Mouse (Mus musculus) neural tube, embryonic 12.5 days (tissue): ENCODE results near the gene Gm20388. TPM values are rescaled to one million over a fixed set of nuclear protein-coding genes. Genes with fewer than 3 reads are reported as not detected.

Source experiments
- ATAC-seq: fragments of 200-750 bp; cut with Nextera tagmentation; 2 replicates; pipeline ENCODE4 v1.8.0; 2017; ENCODE audit warnings: low read depth, mild to moderate bottlenecking, moderate TSS enrichment, moderate library complexity; ENCODE audit not compliant: low FRiP score
- H3K27ac ChIP-seq: fragments of 300-500 bp; sonication (generic); 2 replicates; pipeline ENCODE4 v1.5.1; 2016
- H3K27me3 ChIP-seq: fragments of 300-500 bp; sonication (generic); replicated peaks from 2 replicates; pipeline ENCODE4 v1.6.1; 2016; ENCODE audit warnings: mild to moderate bottlenecking
- H3K36me3 ChIP-seq: fragments of 300-500 bp; sonication (generic); 2 replicates; pipeline ENCODE4 v1.6.1; 2016; ENCODE audit warnings: mild to moderate bottlenecking
- H3K4me1 ChIP-seq: fragments of 300-500 bp; sonication (generic); 2 replicates; pipeline ENCODE4 v1.6.1; 2016
- H3K4me2 ChIP-seq: fragments of 300-500 bp; sonication (generic); replicated peaks from 2 replicates; pipeline ENCODE4 v1.6.1; 2016; ENCODE audit warnings: mild to moderate bottlenecking
- H3K4me3 ChIP-seq: fragments of 300-500 bp; sonication (generic); 2 replicates; pipeline ENCODE4 v1.5.1; 2016
- H3K9ac ChIP-seq: fragments of 300-500 bp; sonication (generic); 2 replicates; pipeline ENCODE4 v1.6.1; 2016; ENCODE audit warnings: mild to moderate bottlenecking
- H3K9me3 ChIP-seq: fragments of 300-500 bp; sonication (generic); 2 replicates; pipeline ENCODE4 v1.6.1; 2016; ENCODE audit warnings: mild to moderate bottlenecking
- WGBS: fragments of 180-500 bp; shearing (Covaris S2); methylation state at CpG from one replicate; pipeline ENCODE4 v1.1.7; 2016; 5-methylcytosine and 5-hydroxymethylcytosine counted together
- polyA plus RNA-seq: library from polyadenylated mRNA; unstranded; fragments of >200 nt; fragmentation: Nextera tagmentation; extraction: Ambion mirVana; gene quantifications from 2 replicates; pipeline ENCODE4 v1.2.1, GENCODE M21; 2016

Gene Gm20388
- polyA plus RNA-seq, 1 experiment from 2014 or later: not detected

DNA sequence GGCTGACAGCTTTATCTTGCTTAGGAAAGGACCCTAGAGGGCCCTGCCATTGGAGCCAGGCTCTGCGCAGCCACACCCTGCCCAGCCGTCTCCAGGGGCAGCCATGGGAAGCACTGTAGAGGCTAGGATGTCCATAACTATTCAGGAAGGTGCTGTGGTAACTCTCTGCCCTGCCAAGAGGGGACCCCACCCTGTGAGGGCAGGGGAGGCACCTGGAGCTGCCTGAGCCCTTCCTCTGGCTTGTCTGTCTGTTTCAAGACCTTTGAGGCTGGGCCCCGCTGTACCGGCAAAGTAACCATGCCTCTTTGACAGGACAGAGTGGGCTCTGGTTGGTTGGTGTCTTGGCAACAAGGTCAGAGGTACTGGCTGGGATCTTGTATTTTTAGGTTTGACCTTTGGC, 2730.2 kb downstream of the Gm20388 start:
- 83% methylated on average over 4 of the region's 4 CpGs for WGBS
- Histone ChIP-seq H3K9me3 (no peaks in the 10 kb centered on the region), H3K27me3 (no peaks in the 10 kb centered on the region), H3K36me3 (peaks cover 53% of the 10 kb centered on the region), H3K4me2 (no peak overlapping the region), H3K27ac (no peak overlapping the region), H3K4me1 (peaks cover 23% of the 10 kb centered on the region), H3K4me3 (no peak overlapping the region), H3K9ac (no peak overlapping the region)
- ATAC-seq: no peak

DNA sequence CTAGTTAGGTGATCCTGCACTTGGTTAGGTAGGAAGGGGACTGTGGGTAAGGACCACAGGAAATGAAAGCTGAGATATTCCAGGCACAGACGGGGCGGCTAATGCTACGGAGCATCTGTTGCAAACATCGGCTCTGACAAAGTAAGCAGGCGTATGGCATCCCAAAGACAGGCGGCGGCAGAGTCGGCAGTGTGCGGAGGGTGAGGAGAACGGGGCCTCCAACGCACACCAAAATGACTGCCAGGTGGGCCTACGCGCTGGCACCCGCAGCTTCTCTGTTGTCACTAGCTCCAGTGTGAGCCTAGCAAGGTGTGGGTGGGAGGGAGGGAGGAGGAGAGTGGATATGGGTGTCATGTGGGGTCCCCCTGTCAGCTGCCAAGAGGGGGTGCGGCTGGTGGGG, 2730.8 kb downstream of the Gm20388 start:
- peaks cover 54% of the 10 kb centered on the region for H3K36me3 ChIP-seq
- H3K4me1 ChIP-seq: peaks cover 23% of the 10 kb centered on the region

DNA sequence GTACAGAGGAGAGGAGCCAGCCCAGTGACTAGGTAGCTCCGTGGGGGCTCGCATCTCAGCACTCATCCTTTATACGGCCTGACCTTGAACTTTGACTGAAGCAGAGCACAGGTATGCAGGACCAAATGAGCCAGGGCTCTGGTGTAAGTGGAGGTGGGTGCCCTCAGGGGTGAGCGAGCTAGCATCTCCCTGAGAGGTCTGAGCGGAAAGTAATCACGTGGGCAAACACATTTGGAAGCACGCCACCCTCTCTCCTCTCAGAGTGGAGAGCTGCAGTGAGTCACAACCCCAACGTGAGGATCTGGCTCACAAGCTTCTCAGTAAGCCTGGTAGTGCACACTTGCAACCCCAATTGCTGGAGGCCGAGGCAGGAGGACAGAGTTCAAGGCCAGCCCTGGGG, 2731.4 kb downstream of the Gm20388 start:
- Histone ChIP-seq H3K4me1 (peaks cover 18% of the 10 kb centered on the region), H3K4me2 (no peak overlapping the region), H3K9me3 (no peaks in the 10 kb centered on the region), H3K27ac (no peak overlapping the region), H3K4me3 (no peak overlapping the region), H3K27me3 (no peaks in the 10 kb centered on the region), H3K36me3 (peaks cover 54% of the 10 kb centered on the region), H3K9ac (no peak overlapping the region)
- 80% methylated on average over 9 of the region's 9 CpGs for WGBS
- ATAC-seq: no peak

More for the DNA sequence above, 2730.8 kb downstream of the Gm20388 start:
- H3K9me3 ChIP-seq: no peaks in the 10 kb centered on the region
- 90% methylated on average over 15 of the region's 15 CpGs for WGBS
- no peak overlapping the region for H3K4me3 ChIP-seq
- no peaks in the 10 kb centered on the region for H3K27me3 ChIP-seq
- H3K27ac ChIP-seq: no peak overlapping the region
- no peak for ATAC-seq
- no peak overlapping the region for H3K9ac ChIP-seq
- no peak overlapping the region for H3K4me2 ChIP-seq

DNA sequence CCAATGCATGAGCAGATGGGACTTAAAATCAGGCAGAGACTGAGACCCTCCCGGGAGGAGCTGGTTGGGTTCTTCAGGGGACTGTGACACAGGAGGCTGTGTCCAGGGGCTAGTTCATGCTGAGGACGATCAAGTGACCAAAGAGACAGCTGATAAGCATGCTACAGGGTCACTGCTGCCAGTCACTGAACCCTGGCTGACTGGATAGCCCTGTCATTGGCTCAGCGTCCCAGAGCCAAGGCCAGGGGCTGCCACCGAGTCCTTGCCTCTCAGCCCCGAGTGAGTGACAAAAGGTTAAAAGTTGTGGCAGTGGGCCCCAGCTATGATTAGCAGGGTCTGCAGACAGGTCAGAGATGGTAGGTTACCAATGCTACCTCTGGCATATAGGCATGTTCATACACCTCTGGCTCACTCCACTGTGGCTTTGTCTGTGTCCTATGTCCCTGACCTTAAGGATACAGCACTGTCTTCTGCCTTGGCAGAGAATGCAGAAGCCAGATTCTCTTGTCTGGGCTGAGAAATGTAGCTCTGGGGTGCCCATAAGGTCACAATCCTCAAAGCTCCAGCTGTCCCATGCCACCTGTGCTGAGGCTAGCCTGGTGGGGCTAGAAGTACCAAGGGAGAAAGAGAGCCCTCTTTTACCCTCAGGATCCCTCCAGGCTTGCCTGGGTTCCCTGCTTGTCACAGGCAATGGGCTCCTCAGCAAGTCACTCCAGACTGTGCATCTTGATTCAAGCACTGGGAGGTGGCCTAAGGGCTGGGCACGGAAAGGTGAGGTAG, 2733.7 kb downstream of the Gm20388 start:
- Histone ChIP-seq H3K4me1 (peaks cover 9% of the 10 kb centered on the region), H3K9ac (no peak overlapping the region), H3K27me3 (no peaks in the 10 kb centered on the region), H3K36me3 (peaks cover 57% of the 10 kb centered on the region), H3K27ac (no peak overlapping the region), H3K4me3 (no peak overlapping the region), H3K4me2 (no peak overlapping the region), H3K9me3 (no peaks in the 10 kb centered on the region)
- WGBS: 78% methylated on average over 6 of the region's 6 CpGs
- ATAC-seq: no peak

DNA sequence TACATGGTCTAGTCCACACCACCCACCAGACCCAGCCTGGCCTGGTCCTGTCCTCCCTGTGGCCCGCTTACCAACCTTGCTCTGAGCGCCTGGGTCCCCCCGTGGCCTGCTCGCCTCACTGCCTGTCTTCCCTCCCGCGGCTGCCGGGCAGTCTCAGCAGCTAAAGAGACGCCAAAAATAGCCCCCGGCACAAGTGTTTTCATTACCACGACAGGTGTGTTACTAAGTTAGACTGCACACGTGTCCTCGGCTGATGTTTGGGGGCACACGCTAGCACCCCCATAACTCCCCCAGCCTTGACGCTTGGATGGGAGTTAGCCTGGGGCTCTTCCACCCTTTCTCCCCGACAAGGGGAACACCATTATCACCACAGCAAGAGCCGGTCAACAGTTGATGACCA, 2735.7 kb downstream of the Gm20388 start:
- no peak overlapping the region for H3K27ac ChIP-seq
- H3K36me3 ChIP-seq: peaks cover 58% of the 10 kb centered on the region
- H3K9me3 ChIP-seq: no peaks in the 10 kb centered on the region
- H3K4me1 ChIP-seq: peaks cover 5% of the 10 kb centered on the region
- no peak overlapping the region for H3K4me3 ChIP-seq
- H3K9ac ChIP-seq: no peak overlapping the region
- ATAC-seq: no peak
- no peak overlapping the region for H3K4me2 ChIP-seq
- WGBS: 93% methylated on average over 16 of the region's 16 CpGs
- no peaks in the 10 kb centered on the region for H3K27me3 ChIP-seq

DNA sequence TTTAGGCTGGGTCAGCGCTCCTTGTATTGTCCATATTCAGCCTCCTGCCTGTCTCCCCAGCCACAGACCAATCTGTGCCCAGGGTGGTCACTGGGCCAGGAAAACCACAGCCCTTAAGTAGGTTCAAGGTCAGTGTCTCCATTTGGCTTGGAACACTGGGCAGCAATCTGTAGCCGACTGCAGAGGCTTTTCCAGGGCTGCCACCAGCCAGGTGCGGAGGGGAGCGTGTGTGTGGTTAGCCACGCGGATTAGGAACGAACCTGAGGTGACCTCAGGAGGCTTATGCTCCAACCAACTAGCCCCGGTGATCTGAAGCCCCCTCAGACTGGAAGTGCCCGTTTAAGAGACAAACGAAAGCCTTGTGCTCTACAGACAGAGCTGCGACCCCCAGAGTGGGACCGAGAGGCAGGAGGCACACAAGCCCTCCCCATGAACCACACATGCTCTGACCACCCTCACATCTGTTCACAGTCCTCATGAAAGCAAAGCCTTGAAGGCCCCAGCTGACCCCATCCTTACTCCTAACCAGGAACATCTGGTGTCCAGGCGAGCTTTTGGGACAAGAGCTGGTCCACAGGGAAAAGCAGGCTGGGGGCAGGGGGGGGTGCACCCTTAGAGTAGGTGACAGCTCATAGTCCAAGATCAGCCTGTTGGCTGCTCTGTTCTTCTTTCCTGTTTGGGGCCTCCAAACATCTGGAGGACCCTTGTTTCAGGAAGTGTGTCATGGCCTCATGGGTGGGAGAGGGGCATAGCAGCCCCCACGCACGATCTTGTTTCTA, 2737.7 kb downstream of the Gm20388 start:
- H3K4me3 ChIP-seq: no peak overlapping the region
- H3K27me3 ChIP-seq: no peaks in the 10 kb centered on the region
- H3K9ac ChIP-seq: no peak overlapping the region
- no peak overlapping the region for H3K27ac ChIP-seq
- H3K4me1 ChIP-seq: peaks cover 19% of the 10 kb centered on the region
- no peak for ATAC-seq
- no peak overlapping the region for H3K4me2 ChIP-seq
- WGBS: 79% methylated on average over 15 of the region's 15 CpGs
- H3K9me3 ChIP-seq: no peaks in the 10 kb centered on the region
- H3K36me3 ChIP-seq: peaks cover 48% of the 10 kb centered on the region

DNA sequence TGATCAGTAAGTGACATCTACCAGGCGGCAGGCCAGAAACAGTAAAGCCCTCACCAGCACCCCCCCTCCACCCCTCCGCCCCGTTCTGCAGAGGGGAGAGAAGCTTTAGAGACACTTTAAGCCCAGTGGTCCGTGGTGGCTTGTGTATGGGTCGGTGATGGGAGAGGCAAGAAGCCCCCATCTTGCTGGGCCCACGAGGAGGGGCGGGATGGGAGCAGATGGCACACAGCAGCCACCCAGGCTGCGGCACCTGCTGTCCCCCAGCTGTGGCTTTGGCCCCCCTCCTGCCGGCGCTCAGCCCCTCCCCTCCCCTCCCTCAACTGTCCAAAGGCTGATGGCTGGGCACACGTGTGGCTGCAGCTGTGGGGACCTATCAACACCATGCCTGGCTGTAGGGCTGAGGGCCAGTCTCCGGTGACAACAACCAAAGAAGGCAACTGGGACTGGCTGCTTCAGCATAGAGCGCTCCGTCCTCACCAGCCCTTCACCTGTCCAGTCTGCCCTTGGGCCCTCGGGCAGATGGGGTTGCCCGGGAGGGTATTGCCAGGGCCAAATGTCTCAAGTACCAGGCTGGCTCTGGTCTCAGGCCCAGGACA, 2740.8 kb downstream of the Gm20388 start:
- Histone ChIP-seq H3K9ac (0 out of 2 replicates have a peak overlapping the region, but pooled peaks have one; percentile 0), H3K27me3 (no peaks in the 10 kb centered on the region), H3K4me3 (no peak overlapping the region), H3K9me3 (no peaks in the 10 kb centered on the region), H3K4me2 (no peak overlapping the region), H3K27ac (no peak overlapping the region), H3K36me3 (peaks cover 38% of the 10 kb centered on the region), H3K4me1 (peaks cover 37% of the 10 kb centered on the region)
- ATAC-seq: peak; percentile 33; the same call in 1 of the 2 replicates
- WGBS: 58% methylated on average over 16 of the region's 16 CpGs

DNA sequence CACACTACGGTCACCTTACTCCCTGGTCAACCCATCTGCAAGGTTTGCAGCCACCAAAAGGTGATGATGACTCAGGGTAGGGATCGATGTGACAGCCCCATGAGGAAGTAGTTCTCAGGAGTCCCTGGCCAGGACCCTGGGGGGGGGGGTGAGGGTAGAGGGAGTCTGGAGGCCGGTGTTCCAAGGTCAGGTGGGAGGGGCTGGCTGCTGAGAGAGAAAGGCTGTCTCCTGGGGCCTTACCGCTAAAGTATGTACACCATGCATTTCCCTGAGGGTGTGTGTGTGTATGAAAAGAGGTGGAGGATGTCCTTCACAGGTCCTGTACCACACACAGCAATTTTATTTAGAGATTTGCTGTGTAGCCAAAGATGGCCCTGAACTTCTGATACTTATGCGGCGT, 2742.0 kb downstream of the Gm20388 start:
- H3K4me1 ChIP-seq: peaks cover 42% of the 10 kb centered on the region
- H3K36me3 ChIP-seq: peaks cover 27% of the 10 kb centered on the region
- H3K4me2 ChIP-seq: no peak overlapping the region
- no peaks in the 10 kb centered on the region for H3K9me3 ChIP-seq
- ATAC-seq: no peak
- no peak overlapping the region for H3K9ac ChIP-seq
- no peak overlapping the region for H3K4me3 ChIP-seq
- no peak overlapping the region for H3K27ac ChIP-seq
- no peaks in the 10 kb centered on the region for H3K27me3 ChIP-seq
- 70% methylated on average over 6 of the region's 6 CpGs for WGBS

DNA sequence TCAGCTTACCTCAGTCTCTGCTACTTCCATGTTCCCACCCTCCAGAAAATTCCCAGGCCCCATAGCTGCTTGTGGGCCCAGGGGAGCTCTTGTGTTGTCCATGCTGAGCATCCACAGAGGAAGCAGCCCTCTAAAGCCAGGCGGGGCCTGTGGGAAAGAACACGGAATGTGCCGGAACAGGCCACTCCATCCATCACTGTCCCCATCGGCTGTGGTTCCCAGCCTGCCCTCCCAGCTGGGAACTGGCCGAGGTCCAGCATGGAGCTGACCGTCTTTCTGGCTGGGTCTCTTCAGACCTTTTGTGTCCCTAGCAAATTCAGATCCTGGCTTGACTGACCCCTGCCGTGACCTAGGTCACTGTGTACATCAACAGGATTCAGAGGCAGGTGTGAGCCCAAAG, 2744.1 kb downstream of the Gm20388 start:
- Histone ChIP-seq H3K4me1 (peaks cover 52% of the 10 kb centered on the region), H3K27ac (no peak overlapping the region), H3K9me3 (no peaks in the 10 kb centered on the region), H3K36me3 (peaks cover 6% of the 10 kb centered on the region), H3K4me3 (no peak overlapping the region), H3K4me2 (no peak overlapping the region), H3K9ac (no peak overlapping the region), H3K27me3 (no peaks in the 10 kb centered on the region)
- 47% methylated on average over 7 of the region's 7 CpGs for WGBS
- ATAC-seq: no peak

DNA sequence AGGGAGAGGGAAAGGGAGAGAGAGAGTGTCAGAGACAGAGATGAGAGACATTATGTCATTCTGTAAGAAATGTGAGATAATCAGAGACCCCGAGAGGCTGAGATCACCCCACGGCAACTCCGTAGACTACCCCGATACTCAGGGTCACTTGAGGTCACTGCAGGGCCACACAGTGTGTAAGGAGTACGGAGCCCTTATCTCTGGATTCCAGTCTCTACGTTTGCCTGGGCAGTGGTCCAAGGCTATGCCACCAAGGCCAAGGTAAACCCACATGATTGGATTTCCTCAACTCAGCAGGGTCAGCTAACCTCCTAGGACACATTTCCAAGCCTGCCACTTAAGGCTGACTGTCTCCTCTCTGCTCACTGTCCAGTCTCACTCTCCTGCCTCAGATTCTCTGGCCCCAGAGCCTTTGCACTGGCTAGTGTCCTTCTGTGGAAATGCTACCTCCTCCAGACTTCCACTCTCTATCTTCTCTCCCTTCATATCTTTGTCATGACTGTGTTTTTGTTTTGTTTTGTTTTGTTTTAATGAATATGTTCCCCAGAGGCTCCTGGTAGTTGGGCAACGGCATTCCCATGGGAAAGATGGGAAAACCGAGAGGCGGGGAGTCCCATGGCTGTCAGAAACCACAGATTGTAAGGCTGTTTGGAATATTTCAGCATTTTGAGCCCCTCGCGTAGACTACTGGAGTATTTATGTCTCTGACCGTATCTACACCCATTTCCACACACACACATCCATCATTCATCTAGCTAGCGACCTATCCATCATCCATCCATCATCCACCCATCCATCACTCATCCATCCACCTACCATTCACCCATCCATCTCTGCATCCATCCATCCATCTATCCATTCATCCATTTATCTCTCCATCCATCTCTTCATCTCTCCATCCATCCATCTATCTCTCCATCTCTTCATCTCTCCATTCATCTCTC, 2745.7 kb downstream of the Gm20388 start:
- no peak for ATAC-seq
- 90% methylated on average over 13 of the region's 13 CpGs for WGBS
- Histone ChIP-seq H3K9me3 (no peaks in the 10 kb centered on the region), H3K36me3 (no peaks in the 10 kb centered on the region), H3K9ac (no peak overlapping the region), H3K27me3 (no peaks in the 10 kb centered on the region), H3K4me2 (no peak overlapping the region), H3K27ac (no peak overlapping the region), H3K4me3 (no peak overlapping the region), H3K4me1 (peaks cover 53% of the 10 kb centered on the region)

DNA sequence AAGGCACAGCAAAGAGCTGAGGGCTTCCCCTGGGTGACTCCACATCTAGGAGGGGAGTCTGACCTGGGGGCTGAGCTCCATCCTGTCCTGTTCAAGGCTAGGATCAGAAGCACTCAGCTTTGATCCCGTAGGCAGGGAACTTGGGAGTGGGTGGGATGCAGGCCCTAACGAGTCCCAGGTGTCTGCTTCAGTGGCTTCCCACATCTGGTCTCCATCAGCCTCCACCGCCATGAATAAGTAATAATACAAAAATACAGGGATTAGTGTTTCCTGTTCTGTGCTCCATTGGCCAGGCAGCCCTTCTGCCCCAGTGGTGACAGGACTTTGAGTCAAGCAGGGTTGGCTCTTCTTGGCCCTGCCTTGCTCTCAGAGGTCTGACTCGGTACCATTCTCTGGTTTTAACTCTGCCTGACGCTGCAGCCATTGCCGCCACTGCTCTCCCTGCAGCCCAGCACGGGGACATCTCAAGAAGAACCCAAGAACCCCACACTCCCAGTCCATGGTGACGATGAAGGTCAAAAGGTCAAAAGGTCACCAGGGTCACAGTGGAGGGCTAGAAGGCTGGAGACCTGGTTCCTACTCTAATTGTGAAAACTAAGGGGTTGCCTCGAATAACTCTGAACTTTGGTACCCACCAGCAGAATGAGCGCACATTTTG, 2747.6 kb downstream of the Gm20388 start:
- WGBS: 71% methylated on average over 10 of the region's 10 CpGs
- no peaks in the 10 kb centered on the region for H3K27me3 ChIP-seq
- no peak overlapping the region for H3K9ac ChIP-seq
- H3K4me2 ChIP-seq: no peak overlapping the region
- H3K4me1 ChIP-seq: peaks cover 55% of the 10 kb centered on the region
- H3K4me3 ChIP-seq: no peak overlapping the region
- H3K27ac ChIP-seq: no peak overlapping the region
- no peaks in the 10 kb centered on the region for H3K36me3 ChIP-seq
- no peak for ATAC-seq
- H3K9me3 ChIP-seq: no peaks in the 10 kb centered on the region
